Mouse (Mus musculus) retina, embryonic 14.5 days (tissue): ENCODE measurements around the gene Srrm3.

Experiments used
- DNase-seq: peaks from one replicate; pipeline ENCODE4 v3.0.0-alpha.2; 2015; ENCODE audit warnings: low spot score

Gene Srrm3

DNA sequence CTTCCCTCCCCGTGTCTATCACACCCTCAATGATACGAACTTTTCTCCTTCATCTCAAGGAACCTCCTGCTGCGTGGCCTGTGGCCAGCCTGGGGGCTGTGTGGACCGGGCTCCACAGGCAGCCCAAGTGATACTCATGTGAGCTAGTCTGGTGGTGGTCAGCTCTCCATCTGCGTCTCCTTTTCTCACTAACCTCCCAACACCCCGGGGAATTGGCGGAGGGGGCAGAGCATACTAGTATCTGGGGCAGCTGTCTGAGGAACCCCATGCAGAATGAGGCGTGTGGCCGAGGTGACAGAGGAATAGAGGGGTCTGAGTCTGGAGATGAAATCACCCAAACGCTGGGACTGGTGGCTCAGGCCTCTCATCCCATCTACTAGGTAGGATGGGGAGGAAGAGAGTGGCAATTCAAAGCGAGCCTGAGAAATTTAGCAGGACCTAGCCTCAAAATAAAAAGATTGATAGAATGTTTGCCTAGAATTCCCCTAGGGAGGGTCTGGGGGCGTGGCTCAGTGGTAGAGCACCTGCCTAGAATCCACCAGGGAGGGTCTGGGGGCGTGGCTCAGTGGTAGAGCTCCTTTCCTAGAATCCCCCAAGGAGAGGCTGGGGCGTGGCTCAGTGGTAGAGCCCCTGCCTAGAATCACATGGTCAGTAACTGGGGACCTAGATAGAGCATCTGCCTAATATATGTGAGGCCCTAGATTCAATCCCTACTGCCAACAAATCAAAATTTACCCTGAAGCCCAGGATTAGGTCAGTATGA is 63.2 kb downstream of the Srrm3 start:
- no peak for DNase-seq

DNA sequence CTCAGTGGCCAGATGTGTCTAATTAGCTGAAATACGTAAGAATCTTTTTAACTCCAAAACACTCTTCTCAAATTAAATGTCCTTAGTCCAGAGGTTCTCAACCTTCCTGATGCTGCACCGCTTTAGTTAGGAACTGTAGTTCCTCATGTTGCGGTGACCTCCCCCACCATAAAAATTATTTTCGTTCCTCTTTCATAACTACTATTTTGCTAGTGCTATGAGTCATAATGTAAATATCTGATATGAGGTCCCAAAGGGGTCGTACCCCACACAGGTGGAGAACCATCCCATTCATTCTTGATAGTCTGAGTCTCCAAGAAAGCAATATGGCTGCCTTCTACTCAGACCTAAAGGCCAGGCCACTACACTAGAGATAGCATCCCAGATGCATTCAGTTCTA is 63.8 kb downstream of the Srrm3 start:
- no peak for DNase-seq

DNA sequence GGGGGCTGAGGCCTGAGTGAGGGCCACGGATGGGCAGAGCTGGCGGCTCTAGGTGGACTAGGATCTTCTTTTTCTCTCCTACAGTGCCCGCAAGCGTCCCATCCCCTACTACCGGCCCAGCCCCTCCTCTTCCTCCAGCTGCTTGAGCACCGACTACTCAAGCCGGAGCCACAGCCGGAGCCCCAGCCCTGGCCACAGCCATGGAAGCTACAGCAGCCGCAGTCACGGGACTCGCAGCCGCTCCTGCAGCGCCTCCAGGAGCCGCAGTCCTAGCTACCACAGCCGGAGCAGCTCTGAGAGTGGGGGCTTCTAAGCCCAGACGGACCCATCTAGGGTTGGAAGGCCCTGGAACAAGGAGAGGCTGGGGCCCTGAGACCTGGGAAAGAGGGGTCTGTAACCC is 66.3 kb downstream of the Srrm3 start:
- DNase-seq = no peak

DNA sequence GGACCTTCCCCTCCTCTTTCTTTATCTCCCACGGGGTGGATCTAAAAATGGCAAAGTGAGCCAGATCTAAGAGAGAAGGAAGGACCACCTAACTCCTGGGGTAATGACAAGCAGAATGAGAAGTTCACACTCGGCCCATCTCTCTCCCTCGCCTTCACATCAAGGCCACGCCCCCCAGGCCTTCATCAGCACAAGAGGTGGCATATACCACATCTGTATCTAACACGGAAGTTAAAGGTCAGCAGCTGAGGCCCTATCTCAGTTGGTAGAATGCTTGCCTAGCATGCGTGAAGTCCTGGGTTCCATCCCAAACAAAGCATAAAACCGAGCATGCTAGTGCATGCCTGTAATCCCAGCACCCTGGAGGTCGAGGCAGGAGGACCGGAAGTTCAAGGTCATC is 67.1 kb downstream of the Srrm3 start:
- DNase-seq = no peak

DNA sequence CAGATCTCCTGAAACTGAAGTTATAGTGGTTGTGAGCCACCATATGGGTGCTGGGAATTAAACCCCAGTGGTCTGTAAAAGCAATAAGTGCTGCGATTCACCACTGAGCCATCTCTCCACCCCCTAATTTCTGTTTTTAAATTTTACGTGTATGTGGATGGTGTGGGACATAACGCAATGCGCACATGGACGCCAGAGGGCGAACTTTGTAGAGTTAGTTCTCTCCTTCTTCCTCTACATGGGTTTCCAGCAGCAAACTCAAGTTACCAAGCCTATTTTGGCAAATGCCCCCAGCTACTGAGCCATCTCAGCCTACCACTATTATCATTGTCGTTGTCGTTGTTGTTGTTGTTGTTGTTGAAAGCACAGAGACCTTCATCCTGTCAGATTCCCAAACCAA is 70.5 kb downstream of the Srrm3 start:
- DNase-seq = peak; percentile 79

DNA sequence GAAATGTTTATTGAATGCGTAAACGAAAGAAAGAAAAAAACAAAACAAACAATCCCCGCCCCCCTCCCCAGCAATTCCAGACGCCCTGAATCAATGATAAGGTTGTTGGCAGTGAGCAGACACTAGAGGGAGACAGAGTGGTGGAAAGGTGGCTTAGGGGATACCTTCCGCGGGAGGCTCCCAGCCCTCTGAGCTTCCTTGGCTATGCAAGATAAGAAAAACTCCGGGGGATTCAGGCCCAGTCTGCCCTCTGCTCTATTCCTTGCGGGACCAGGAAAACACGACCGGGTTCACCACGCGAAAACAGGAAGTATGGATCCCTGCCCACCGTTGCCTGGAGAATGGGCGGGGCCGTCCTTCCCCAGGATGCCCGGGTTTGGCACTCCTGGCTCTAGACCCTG is 71.1 kb downstream of the Srrm3 start:
- peak; percentile 85 for DNase-seq

DNA sequence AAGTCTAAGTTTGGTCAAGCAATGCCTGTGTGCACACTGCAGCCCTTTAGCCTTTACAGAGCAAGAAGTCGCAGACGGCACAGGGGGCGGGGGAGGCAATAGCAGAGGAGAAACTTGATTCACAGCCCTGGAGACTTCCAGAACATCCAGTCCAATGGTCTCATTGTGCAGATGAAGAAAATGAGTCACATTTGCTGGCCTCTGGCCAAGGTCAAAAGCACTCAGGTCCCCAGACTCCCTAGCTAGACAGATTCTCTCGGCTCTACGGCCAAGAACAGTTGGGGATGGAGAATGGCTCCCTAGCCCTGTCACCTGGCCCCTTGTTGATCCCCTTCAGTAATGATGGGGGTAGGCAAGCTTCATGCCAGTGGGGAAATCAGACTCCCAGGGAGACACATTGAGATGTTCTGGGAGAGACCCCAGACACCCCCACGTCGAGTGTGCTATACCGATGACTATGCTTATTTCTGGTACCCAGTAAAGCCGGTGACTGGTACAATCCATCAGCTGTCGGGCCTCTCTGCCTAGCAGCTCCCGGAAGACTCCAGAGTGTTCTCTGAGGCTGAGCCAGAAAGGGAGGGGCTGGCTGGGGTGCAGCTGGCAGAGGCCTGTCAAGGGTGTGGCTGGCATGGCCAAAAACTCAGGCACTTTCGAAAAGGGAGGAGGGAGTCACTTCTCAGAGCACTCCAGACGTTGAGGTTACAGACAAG is 72.9 kb downstream of the Srrm3 start:
- no peak for DNase-seq

DNA sequence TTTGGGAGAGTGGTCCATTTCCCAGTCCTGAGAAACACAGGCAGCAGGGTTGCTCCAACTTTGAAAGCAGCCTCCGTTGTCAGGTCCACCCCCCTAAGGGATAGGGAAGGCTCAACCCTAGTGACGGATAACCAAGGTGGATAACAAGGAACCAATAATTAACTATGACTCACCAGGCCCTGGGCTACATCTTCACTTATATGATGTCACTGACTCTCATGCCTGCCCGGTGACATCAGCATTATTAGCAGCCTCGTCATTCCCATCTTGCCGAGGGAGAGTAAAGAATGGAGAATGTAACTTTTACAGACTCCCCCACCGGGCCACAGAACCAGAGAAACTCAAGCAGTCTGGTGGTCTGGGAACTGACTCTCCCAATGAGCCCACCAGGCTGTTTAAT is 78.0 kb downstream of the Srrm3 start:
- DNase-seq = no peak

DNA sequence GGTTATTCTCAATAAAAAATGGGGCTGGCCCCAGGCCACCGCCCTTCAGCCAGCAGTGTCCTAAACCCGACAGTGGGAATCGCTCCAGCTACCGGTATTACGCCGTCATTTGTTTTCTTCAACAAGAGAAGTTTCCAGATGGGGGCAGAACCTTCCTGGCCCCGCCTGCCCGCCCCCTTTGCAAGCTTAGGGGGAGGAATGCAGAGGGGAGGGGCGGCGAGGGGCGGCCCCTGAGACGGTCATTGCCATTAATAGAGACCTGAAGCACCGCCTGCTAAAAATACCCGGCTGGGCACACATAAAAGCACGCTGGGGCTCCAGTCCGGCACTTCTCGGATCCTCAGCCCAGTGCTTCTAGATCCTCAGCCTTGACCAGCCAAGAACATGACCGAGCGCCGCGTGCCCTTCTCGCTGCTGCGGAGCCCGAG is 81.0 kb downstream of the Srrm3 start, which contains the start of gene Hspb1:
Gene Hspb1 (plus strand): TSS at position 245 of the 428 bp plus-strand sequence.
- DNase-seq = peak; percentile 40

DNA sequence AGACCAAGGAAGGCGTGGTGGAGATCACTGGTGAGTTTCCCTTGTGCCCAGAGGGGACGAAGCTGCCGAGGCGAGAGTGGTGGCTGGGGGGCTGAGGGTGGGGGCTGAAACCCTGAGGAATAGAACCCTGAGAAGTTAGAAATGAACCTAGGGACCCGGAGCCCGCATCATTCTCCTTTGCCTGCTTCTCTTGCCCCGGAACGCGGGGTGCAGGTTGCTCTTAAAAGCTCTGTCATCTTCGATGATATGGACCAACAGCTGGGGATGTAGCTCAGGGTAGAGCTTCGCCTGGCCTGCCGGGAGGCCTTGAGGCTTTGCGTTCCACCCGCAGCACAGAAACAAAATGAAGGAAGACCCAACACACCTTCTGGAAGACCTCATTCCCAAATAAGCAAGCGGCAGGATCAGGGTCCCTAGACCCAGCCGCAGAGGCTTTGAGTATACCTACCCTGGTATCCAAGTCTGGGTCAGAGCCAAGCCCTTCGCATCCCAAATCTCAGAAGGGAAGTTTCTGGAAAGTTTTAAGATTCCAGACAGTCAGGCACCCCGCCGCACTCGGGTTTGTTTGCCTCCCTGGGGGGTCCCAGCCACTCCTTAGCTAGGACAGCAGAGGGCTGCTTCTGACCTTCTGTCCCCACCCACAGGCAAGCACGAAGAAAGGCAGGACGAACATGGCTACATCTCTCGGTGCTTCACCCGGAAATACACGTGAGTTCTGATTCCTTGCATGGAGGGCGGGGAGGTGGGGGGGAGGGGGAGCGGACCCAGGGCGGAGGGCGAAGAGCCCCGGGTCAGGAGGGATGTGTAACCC is 81.9 kb downstream of the Srrm3 start:
- DNase-seq = no peak

DNA sequence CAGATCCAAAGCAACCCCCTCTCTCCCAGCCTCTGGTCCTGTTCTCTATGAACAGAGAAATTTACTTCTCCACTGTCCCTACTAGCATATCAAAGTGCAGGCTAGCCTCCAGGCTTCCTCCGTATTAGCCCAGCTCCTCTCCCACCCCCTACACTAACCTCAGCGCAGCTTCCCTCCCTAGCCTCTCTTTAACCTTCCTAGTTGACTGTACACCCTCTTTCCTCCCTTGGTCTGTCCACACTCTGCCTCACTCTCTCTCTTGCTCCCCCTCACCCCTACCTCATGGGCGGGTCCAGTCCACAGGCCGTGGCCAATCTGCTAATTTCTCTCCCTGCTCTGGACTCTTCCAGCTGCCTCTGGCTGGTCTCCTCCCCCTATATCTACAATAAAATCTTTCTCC is 83.6 kb downstream of the Srrm3 start:
- DNase-seq = no peak

DNA sequence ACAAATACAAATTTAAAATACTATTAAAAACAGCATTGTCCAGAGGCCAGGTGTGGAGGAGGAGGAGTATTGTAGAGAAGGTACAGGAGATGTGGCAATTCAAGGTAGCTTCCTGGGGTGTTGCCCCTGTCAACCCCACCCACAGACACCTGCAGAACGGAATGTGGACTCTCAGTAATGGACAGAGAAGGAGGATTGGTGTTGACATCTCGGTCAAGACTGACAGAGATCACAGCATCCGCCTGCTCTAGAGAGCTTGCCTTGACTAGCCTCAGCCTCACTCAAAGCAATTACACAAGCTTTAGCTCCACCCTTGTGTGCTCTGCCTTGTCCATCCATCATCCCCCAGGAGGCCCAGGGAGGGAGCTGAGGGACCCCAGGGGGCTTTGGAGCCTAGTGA is 84.2 kb downstream of the Srrm3 start:
- no peak for DNase-seq

DNA sequence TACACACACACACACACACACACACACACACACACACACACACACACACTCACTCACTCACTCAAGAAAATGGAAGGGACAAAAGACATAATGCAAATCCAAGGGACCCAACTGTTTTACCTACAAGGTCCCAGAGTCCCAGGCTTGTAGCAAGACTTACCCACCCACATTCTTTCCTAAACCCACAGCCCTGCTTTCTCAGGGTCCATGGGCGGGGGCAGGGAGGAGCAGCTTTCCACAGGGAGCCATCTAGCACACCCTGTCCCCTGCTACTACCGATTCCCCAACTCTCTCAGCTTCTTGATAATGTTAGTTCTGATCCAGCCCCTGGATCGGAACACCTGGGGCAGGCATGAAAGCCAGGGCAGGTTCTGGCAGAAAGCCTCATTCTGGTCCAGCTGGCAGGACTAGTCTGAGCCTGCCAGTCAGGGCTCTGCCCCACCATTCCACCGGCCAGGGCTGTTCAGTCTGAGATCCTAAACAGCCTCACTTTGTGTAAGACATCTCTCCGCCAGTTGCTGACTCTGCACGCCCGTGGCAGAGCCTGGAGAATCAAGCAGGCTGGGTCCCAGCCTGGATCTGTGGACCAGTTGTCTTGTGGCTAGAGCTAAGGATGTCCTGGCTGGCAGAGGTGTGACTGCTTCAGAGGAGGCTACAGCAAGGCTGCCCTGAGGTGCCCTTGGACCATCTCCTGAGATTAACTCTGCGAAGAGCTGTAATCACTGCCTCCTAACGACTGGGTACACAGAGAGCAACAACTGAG is 86.1 kb downstream of the Srrm3 start:
- DNase-seq = no peak

DNA sequence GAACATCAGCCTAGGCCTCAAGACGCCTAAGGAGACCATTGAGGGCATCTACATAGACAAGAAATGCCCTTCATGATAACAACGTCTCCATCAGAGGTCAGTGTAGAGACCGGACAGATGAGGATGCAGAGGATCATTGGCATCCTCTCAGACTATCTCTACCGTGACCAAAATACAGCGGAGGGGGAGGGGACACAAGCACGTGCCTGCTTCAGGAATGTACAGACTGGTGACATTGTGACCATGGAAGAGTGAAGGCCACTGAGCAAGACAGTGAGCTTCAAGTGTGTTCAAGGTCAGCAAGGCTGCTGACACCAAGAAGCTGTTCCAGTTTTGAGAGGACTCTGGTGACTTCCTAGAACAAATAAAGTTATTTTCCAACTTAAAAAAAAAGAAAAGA is 88.3 kb downstream of the Srrm3 start:
- DNase-seq = no peak

DNA sequence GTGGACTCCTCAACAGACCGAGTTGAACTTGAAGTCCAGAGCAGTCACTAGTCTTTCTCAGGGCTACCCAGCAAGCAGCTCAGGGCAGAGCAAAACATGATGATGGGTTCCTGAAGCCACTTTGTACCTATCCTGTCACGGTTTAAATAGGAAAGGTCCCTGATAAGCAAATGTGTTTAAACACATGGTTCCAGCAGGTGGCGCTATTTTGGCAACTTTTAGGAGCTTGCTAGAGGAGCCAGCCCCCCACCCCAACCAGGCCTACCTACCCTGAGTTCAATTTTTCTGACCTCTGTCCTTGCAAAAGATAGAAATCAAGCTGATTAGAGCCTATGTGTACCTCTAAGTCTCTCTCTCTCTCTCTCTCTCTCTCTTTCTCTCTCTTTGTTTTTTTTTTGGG is 91.3 kb downstream of the Srrm3 start:
- DNase-seq = peak; percentile 81

DNA sequence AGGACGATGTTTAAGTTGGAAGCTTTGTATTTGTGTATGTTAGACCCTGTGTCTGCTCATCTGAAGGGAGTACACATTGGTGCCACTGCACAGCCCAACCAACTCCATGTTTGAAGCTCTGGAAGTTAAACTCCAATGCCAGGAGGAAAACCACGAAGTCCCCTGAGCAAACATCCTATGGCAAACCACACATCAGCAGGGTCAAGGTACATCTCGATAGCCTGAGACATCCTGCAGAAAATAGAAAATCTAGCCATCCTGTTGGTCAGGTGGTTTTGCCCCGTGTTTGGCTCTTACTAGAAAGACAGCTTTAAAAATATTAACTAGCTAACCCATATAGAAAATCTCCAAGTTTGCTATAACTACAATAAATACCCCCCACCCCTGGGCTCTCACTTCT is 92.3 kb downstream of the Srrm3 start:
- no peak for DNase-seq

DNA sequence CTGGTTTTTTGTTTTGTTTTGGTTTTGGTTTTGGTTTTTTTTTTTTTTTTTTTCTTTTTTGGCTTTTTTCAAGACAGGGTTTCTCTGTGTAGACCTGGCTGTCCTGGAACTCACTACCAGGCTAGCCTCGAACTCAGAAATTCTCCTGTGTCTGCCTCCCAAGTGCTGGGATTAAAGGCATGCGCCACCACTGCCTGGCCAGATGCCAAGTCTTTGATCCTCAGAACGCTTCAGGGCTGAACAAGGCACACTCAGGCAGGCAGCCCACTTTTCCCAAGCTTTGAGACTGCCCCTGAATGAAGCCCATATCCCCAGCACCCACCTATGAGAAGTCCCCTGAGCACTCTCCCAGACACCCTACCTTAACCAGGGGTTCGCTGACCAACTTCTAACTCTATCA is 93.1 kb downstream of the Srrm3 start:
- no peak for DNase-seq

DNA sequence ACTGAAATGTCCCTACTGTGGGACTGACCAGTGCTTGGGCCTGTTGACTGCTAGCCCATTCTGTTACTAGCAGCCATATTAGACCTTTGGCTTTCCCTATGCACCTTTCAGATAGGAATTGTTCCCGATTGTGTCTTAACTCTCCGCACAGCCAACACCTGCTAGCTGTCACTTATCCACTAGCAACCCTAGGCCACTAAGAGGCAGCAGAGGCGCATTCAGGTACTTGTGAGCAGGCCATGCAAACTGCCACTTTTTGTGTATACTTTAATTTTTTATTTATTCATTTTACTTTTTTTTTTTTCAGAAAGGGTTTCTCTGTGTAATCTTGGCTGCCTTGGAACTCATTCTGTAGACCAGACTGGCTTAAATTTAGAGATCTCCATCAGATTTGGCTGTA is 94.0 kb downstream of the Srrm3 start:
- DNase-seq = no peak

DNA sequence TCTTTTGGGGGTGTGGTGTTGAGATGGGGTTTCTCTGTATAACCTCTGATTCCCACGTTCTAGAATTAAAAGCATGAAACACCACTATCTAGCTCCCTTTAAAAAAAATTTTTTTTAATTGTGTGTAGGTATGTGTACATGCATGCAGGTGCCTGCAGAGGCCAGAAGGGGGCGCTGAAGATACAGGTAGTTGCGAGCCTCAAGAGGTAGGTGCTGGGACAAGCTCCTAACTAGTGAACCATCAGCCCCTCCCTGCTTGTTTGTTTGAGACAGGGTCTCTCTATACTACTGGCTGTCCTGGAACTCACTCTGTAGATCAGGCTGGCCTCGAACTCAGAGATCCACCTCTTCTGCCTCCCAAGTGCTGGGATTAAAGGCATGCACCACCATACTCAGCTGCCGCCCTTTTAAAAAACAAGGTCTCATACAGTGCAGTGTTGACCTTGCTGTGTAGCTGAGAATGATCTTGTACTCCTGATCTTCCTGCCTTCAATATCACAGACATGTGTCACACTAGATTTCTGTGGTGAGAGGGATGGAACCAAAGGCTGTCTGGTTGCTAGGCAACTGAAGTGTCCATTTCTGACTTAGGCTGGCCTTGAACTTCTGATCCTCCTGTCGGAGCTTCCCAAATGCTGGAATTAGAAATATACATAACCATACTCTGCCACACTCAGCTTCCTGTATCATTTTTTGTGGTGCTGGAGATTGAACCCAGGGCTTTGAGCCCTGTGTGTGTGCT is 94.8 kb downstream of the Srrm3 start:
- no peak for DNase-seq

DNA sequence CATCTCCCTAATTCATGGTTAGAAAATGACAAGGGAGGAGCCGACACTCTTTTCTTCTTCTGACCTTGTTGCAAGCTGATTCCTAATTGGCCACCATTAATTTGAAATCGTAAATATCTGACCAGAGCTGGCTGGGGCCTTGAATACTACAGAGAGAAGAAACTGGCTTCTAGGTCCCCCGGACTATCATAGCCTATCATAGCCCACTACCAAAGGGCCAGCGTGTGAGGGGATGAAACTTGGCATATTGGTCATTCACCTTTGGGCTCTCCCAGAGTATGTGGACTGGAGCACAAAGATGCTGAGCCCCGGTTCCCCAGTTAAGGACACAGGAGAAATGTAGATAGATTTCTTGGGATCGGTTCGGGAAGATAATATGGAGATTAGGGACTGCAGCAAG is 96.4 kb downstream of the Srrm3 start:
- no peak for DNase-seq

DNA sequence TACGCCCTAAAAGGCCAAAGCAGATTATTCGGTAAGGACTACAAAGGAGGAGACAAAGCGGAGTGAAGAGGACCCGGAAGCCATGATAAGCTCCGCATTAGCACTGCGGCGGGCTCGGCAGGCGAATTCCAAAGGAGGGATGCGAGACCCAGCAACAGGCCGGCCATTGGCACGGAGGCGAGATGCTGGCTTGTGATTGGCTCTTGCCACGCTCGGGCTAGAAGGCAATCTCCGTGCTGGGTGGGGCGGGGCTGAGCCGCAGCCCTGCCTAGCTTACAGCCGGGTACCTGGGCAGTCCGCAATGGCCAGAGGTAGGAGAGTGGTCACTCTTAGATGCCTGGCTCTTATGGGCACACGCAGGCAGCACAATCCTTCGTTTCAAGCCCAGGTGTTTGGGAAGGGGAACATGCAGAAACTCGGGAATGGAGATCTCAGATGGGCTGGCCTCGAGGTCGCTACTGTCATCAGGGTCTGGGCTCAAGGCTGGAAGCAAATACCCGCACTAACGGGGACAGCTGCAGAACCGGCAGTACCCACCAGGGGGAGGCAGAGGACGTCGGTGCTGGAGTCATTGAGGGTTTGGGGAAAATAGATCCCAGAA is 97.0 kb downstream of the Srrm3 start:
- DNase-seq = peak; percentile 92
